Mouse (Mus musculus) urinary bladder, adult 2 months (tissue): ENCODE results near the gene Immt. TPM values are rescaled to one million over a fixed set of nuclear protein-coding genes. Genes with fewer than 3 reads are reported as not detected.

Source experiments
- DNase-seq: peaks from one replicate; pipeline ENCODE4 v3.0.0; 2022; ENCODE audit warnings: low spot score
- polyA plus RNA-seq: library from polyadenylated mRNA; depleted of rRNA; stranded (reverse); fragments of >200 nt; gene quantifications from 2 replicates; pipeline ENCODE4 v1.2.3, GENCODE M21; 2012; rRNA removed

Immt gene
- polyA plus RNA-seq, result 56.0 and 74.3 TPM in 2 replicates

DNA sequence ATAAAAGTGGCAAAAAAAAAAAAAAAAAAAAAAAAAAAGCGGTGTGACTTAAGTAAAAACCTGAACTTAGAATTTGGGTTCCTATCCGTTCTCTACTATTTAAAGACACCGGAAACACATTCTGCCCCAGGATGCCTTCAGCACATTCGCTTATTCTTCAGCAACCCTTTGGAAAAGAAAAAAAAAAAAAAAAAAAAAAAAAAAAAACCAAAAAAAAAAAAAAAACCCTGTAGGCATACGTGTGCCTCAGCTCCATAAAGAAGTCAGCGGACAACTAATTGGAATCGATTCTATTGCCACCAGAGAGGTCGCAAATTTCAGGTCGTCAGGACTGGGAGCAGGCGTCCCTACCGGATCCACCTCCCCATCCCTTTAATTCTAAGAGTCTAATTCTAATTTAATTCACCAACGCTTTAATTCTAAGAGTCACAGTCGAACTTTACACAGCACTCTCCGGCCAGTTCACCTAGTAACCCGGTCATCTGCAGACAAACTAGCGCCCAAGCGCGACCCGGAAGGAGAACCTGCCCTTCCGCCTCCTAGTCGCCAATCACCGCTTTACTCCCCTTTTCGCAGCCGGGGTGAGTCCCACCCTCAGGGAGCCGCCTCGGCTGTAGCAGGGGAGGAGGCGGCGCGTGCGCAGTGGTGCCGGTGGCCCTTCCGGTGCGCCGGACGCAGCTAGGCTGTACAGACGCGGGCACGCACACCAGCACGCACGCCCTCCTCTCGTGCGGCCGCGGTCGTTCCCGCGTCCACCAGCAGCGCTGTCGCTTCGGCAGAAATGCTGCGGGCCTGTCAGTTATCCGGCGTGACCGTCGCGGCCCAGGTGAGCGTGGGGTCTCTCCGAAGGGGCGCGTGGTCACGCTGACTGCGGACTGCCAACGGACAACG is at the start of gene Immt:
Gene Immt, plus strand, starts transcription at position 642 of the 891 bp plus-strand sequence.
- DNase-seq, result peak; percentile 93

DNA sequence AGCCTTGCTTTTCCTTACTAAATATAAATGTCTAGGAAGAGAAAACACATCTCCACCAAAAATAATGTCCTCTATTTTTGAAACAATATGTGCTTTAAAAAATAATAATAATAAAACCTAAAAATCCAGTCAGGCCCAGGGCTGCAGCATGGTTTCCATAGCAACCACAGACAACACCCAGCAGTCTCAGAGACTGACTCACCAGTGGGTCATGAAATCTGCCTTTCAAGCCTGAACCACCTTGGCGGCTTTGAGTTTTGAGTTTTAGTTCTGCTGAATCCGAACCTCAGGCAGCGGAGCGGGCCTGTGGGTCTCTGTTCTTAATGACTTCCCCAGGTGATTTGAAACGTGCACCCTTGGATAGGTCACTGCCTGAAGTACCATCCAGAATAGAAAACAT is 48.0 kb upstream of the Immt start:
- no peak for DNase-seq

DNA sequence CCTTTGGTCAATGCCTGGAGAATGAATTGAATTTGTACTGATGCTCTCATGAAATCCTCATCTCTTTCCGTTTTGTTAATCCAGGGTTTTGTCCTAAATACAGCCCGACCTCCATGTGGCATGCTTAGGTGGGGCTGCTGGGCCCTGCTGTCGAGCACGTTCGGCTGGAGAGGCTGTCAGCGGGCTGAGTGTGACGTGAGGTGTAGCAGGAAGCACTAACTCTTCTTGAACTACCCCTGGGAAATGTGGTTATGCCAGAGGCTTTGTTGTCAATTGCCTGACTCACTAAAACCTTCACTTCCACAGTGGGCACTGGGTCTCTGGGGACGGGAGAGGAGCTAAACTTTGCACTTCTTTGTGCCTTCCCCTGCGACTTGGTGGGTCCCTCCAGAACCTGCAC is 42.8 kb upstream of the Immt start:
- no peak for DNase-seq

DNA sequence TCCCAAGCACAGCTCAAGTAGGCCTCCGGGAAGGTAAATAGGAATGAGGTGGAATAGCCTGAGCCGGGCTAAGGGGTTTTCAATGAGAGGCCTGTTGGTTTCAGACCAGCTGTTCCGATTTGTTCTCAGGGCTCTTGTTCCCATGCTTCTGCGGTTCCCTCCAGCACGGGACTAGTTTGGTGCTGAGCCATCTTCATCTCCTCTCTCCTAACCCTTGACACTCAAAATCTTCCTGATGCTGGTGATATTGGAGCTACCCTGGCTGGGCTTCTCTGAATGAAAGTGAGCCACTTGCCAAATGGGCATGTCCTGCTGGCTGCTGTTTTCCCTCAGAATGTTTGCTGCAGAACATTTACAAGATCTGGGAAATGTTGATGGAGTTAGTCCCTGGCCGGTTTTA is 39.4 kb upstream of the Immt start:
- DNase-seq, result no peak

DNA sequence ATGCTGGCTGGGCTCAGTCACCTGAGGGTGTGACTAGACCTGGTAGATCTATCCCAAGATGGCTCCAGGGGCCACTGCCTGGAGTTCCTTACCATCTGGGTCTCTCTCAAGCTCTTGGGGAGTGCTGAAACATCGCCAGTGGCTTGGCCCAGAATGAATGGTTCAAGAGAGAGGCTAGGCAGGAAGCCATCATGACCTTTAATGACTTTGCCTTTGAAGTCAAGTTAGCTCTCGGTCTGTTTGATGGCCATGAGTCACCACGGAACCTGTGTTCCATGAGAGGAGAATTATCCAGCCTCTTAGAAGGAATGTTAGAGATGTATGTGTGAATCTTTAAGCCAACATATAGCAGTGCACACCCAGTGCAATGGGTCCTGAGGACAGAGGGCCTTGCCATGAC is 31.7 kb upstream of the Immt start:
- no peak for DNase-seq

DNA sequence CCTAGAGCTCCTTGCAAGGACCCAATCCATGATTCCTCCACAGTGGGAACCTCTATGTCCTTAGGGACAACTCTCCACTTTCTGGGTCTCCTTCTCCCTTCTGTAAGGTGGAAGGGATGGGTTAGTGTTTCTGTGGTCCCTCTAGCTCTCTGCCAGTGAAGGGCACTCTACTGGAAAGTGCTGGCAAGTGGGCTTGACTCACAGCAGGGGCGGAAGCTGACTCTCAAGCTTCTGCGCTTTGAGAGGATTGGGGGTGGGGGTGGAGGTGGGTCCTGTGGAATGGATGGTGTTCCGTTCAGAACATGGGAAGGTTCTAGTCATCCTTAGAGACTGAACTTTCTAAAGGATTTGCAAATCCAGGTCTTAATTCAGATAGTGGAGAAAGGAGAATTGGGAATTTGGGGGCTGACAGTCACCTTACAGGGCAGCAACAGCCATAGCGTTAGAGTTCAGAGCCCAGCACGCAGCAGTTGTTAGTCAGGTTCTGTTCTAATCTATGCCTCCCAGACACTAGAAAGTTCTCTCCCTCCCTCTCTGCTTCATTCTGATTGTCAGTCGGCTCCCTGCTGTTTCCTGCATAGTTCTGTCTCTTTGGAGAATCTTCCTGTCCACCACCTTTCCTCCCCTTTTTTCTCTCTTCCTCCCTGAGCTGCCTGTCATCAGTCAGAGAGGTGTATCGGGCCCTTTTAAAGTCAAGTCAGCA is 30.0 kb upstream of the Immt start:
- DNase-seq, result no peak

DNA sequence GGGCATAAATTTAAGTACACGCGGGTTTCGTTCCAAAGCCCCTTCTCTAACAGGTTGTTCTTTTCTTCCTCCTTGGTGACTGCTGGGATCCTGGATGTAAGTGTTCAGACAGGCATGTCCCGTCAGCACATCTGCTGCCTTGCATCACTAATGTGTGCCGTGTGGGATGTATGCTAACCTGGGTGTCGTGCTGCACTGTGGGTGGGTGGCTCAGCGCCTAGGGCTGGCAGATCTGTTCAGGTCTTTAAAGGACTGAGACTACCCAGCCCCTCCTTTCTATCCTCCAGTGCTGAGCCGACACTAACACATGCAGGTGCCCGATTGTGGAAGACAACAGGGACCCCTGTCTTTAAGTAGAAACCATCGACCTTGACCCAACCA is 29.4 kb upstream of the Immt start:
- no peak for DNase-seq

DNA sequence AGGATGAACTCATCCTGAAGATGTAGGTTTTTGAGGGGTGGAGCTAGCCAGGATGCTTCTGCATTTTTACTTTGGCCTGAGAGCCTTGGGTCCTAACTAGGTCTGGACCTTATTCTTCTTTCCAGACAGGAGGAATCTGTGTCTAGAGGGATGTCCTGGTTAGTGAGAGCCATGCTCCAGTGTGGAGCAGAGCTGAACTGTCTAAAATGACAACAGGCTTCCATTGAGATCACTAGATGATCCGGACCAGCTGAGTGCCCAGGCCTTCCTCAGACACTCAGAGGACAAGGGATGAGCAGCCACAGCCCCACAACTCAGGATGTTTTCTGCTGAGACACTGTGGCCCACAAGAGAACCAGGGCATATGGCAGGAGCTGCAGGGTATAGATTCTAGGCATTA is 27.5 kb upstream of the Immt start:
- DNase-seq, result no peak

DNA sequence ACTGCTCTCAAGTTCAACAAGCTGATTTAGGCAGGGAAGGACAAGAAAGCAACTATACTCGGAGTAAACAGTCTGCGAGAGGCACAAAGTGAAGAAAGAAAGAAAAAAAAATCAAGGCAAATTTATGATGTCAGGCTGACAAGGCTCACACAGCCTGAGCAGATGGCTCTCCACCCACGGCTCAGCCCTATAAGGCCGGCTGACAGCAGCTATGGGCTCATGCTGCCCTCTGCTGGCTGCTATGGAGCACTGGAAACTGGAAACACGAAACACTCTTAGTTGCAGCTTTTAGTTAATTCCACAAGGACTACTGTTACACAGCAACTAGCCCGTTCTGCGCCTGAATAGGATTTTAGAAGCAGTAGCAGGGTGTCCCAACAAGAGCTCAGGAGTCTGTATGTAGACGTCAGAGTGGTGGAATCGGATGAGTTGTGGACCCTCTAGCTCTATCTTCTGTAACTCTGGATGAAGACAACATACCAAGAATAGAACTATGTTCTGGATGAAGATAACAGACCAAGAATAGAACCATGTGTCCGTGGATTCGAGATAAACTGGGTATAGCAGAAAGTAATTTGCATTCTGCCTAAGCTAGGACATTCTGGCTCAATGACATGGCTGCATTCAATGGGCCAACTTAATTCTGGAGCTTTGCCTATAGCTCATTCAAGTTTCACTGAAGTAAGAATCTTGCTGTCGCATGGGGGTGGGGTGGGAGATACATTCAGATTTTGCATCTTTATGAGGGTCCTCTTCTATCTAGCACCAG is 26.9 kb upstream of the Immt start:
- DNase-seq, result no peak

DNA sequence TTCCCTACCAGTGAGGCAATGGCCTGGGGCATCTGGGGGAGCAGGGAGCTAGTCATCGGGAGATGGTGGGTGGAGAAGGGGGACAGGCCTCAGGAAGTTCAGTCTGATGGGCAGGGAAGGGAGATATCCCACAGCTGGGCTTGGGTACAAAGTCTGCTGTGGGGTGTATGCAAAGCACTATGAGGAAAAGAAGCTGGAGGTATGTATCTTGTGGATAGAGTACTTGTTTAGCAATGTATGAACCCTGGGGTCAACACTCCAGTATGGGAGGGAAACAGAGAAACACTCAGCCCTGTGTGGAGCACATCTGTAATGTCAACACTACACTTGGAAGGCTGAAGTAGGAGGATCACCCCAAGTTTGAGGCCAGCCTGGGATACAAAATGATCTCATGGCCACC is 24.4 kb upstream of the Immt start:
- no peak for DNase-seq

DNA sequence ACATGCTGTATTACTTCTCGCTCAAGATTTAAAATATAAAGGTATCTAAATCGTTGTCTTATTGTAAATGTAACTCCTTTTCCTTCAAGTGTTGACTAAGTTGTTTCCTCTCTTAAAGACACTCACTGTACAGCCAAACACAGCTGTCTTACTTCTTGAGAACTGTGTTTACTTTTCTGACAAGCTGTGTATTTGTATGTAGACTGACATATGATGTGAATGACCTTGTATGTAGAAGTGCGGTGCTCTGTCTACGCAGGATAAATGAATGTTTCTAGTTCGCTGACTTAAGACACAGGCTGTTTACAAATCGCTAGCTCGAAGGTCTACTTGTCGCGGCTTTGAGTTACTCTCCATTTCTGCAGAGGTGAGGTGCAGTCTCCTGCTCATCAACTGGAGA is 21.2 kb upstream of the Immt start:
- DNase-seq, result no peak

DNA sequence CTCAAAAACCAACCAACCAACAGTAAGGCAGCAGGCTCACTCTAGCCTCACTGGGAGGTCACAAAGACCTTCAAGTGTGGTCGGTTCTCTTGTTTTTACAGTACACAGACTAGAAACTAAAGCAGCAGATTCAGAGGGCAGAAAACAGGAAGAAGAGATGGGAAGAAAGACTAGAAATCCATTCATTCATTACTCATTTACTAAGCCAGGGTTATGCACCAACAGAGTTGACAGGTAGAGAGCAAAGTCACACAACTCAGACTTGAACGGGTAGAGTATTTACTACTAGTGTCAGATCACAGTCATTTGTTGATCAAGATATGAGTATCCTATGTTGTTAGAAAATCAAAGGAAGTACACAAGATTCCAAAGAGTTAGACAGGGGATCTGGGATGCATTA is 18.3 kb upstream of the Immt start:
- DNase-seq, result no peak

DNA sequence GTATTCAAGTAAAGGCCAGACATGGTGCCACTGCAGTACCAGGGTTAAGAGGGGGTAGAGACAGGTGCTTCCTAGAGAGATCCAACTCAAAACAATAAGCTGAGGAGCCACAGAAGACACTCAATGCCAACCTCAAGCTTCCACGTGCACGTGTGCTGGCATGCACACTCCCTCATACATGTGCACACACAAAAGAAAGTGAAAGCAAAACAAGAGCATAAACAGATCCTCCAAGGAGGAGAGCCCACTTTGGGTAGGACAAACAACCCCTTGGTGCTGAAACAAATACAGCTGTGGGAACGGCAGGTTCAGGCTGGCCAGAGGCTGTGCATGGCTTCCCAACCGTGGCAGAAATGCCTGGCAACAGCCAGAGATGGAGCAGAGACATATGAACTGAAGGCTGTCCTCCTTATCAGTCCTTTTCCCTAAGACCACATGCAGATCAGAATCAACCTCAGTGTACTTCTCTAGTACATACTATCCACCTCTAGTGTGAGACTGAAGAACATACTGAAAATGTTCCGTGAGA is 11.3 kb upstream of the Immt start:
- DNase-seq, result no peak

DNA sequence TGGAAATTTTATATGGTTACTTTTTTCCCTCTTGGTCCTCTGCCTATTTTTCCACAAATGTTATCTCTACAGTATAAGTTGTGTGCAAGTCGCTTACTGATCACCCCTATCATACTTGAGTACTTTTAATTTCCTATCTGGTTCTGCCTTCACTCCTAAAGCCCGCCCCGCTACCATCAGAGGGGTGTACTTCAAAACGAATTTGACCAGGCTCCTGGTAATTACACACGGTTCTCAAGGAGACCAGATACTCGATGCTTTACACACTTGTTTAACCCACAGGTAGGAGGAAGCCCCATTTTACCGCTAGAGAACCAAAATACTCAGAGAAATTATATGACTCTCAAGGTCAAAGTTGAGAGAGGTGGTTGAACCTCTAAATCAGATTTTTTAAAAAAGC is 8.0 kb upstream of the Immt start:
- no peak for DNase-seq

DNA sequence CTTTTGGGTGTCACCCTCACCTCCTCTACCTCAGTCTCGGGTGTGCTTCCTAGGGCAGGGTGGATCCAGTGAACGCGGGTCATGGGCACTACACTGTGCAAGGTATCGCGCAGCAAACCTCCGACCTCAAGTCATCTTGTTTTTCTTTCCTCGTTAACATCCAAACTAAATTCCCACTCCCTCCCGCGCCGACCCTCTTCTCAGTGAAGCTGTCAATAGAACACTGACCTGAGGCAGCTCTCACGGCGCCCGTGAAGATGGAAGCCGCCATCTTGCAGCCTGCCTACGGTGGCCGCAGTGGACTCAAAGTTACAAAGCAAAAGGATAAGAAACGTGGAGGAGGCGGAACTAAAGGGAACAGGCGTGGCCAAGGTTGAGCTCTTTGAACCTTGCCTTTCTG is 7.6 kb upstream of the Immt start:
- DNase-seq, result peak; percentile 77

DNA sequence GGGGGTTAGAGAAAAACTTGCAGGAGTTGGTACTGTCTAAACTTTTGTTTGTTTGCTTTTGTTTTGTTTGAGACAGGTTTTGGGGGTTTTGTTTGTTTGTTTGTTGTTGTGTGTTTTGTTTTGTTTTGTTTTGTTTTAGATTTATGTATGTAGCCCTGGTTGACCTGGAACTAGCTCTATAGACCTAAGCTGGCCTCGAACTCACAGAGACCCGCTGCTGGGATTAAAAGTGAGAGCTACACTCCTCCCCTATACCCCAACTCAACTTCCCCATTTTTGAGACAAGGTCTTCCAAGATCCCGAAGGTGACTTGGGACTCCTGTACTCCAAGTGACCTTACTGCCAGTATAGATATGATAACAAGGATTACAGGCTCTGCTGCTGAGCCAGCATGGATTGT is 7.2 kb upstream of the Immt start:
- DNase-seq, result no peak

DNA sequence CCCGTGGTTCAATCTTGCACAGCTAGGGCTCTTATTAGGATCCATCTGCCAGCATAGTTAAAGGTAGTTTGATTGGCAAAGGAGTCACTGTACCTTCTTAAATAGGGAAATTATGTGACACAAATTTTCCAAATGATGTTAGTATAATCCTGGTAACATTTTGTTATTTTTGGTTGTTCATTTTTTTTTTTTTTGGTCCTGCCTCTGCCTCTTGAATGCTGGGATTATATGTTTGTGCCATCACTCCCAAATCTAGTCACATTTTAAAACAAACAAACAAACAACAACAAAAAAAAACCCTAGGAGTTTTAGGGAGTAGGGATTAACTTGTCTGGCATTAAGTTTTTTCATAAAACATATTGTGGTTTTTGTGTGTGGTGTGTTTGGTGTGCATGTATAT is 4.3 kb upstream of the Immt start, which contains the start of gene Mrpl35:
Gene Mrpl35, minus strand, starts transcription at position 101 of the 400 bp plus-strand sequence.
- no peak for DNase-seq

DNA sequence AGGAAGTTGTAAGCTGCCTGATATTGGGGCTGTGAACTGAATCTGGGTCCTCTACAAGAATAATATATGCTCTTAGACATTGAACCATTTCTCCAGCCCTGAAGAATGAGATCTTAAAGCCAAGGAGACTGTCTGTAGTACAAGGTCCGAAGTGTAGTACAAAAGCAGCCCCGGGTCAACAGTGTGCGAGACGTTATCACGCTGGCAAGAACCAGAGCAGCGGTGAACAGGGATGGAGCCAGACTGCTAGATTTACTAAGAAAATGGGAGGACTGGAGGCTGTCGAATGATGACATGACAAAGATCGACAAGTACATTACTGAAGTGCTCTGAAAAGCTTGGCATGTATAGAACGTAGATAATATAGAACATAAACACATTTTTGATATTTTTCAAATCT is 1.4 kb upstream of the Immt start:
- DNase-seq, result no peak

DNA sequence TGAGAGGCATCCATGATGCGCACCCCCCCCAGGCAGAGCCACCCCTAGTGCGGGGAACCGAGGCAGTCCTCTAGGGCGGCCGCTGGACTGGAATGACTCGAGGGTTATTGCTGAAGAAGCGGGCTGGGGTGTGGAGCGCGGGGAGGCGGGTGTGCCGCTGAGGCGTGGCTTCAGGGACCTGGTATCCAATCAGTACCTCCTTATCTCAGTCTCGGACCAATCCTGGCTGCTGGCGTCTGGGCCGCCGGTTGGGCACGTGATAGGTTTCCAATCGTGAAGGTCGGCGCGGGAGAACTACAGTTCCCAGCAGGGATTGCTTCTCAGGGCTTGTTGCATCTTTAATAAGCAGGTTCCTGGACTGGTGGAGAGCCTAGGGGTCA is 440 bp downstream of the Immt start:
- DNase-seq, result peak; percentile 79

DNA sequence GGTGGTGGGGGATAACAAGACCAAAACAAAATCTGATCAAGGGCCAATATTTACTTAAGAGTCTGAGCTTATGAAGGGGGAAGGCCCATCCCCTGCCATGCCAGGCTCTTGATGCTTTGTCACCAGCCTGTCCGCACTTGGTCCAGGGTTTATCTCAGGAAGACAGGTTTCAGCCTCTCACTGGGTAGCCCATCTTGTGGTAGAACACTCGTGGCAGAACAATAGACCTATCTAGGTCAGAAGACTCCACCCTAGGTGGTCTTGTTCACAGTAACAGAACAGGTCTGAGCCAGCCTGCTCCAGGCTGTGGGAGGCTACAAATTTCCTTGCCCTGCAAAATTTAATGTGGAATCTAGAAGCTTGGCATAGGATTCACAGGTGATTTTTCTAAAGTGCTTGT is 5.7 kb downstream of the Immt start:
- DNase-seq, result no peak

DNA sequence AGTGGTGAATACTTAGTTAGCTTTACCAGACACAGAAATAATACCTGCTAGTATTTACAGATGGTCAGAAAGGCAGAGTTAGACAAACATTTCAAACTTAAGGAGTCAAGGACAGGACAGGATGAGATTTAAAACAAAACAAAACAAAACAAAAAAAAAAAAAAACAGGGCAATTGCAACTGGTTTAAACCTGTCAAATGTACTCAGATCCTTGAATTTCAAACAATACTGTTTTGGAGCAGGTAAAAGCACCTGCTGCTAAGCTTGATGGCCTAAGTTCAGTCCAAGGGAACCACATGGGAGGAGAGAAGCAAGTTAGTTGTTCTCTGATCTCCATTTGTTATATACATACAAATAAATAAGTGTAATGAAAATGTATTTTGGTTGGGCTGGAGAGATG is 8.7 kb downstream of the Immt start:
- no peak for DNase-seq

DNA sequence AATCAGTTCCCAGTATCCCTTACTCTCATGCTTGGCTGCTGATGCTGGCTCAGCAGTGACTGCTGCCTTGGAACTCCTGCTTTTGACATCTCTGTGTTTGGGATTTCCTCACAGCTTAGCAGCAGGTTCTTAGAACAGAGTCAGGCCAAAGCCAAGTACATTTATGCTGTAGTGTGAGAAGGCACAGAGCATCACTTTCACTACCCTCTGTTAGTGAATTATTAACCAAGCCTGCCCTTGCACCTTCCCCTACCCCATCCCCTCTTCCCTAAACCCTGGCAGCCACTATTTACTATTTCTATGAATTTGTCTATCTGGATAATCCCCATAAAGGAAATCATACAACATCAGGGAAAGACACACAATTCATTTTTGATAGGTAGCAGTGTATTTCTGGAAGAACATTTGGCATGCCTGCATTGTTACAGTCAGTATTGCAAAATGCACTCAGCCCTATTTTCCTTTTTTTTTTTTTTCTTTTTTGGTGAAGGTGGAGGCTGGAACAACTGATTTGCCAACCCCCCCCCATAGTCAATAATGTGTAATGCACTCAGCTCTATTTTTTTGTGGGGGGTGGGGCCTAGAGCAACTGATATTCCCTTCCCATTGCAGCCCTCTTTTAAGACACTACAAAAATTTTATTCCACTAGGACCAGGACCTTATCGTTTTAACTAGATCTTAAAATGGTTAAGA is 9.6 kb downstream of the Immt start:
- no peak for DNase-seq
